Mouse (Mus musculus) kidney, adult 8-10 months (tissue): ENCODE measurements around the gene Trmt10b.

Experiments
- DNase-seq, 2 experiments: peaks; one replicate each; pipeline ENCODE4 v3.0.0; 2022

Trmt10b gene

DNA sequence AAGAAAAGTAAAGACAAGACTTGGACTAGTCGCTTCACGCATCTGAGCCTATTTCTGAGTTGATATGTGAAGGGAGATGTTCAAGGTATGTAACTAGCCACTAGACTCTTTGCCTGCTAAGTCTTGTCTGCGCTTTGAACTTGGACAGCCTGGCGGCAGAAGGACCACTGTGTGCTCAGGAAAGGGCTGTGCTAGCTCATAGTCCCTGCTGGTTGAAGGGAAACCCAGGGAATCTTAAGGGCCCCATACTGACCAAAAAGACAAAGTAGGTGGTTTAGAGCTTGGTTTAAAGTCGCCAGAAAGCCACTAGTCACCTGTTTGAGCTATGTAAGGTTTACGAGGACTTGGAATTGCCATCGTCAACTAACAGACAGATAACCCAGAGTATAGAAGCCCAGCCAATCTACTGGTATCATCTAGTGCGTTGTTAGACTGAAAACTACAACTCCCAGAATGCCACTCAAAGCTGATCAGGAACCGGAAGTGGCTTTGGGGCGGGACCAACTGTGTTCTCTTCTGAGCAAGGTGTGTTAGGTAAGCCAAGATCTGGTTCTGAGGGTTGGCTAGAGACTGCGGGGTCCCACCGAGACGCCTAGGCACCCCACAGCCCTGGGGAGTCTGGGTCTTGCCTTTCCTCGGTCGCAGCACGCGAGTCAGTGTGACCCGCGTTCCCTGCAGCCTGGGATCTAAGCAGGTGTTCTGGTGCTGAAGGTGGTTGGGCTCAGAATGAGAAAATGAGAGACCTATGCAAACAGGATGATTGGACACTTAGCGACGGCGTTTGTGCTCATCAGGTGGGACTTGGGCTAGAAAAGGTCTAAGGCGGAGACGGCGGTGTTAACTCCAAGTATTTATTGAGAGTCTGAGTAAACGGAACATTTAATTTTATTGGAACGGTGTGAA, at the start of gene Trmt10b:
Gene Trmt10b, plus strand, starts transcription at position 466 of the 903 bp plus-strand sequence.
- DNase-seq: peak; percentile 75 to 78

DNA sequence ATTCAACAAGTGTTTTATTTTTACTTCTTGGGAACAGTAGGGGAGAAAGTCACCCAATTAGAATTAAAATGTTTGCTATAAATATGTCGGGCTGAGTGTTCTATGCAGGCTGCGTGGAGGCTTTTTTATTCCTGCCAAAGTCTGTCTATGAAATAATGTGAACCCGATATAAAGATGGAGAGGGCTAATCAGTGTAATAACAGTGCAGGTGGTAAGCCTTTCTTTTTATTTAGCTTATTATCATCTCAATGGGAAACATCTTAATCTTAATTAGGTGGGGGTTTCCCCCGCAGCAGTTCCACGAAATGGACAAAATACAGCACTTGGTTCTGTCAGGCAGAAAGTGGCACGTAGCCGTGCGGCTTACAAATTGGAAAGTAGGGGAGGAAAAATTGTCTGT, 45.7 kb upstream of the Trmt10b start:
- DNase-seq: no peak

DNA sequence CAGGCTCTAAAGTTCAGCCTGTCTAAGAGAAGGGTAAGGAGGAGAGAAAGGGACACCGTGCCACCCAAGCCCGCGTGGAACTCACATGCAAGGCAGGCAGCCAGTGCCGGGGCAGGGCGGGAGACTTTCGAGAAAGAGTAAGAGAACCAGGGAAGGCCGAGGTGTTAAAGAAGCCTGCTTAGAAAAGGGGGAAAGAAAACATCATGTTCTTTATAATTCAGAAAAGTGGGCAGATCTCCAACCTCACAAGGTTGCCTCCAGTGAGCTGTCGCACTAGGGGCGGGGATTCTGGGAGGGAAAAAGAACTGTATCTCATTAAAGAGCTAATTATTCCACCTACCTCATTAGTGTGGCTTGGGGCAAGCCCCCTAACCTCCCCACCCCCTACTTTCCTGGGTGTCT, 44.1 kb upstream of the Trmt10b start:
- DNase-seq: no peak

DNA sequence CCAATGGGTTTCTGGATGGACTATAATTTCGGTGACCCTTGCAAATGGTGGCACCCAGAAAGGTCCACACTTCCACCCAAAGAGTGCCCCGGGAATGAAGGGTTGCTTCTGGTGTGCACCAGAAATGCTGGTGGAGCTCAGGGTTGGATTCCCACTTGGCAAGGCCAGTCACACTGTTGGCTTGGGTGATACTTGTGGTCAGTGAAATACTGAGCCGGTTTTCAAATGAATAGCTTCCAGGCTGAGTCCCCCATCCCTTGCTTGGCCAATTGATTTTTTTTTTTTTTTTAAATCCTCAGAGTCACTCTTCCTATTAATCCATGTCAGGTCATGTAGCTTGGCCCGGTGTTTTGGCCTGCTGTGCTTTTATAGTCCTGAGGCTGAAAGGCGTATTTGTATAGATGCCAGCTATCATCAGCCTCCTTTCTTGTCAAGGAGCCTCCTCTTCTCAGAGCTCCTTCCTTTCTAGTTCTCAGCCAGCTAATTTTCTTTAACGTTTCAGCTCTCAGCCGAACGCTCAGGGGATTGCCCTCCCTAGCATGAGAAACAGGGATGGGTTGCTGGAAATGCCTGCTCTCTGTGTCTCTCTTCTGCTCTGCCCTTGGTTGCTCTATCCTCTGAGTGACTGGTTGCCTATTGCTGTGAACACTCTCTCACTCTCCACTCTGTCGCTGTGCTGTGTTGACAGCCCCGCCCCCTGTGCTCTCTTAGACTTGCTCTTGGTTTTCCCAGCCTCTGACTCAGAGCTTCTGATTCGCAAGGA, 42.9 kb upstream of the Trmt10b start:
- DNase-seq: no peak

DNA sequence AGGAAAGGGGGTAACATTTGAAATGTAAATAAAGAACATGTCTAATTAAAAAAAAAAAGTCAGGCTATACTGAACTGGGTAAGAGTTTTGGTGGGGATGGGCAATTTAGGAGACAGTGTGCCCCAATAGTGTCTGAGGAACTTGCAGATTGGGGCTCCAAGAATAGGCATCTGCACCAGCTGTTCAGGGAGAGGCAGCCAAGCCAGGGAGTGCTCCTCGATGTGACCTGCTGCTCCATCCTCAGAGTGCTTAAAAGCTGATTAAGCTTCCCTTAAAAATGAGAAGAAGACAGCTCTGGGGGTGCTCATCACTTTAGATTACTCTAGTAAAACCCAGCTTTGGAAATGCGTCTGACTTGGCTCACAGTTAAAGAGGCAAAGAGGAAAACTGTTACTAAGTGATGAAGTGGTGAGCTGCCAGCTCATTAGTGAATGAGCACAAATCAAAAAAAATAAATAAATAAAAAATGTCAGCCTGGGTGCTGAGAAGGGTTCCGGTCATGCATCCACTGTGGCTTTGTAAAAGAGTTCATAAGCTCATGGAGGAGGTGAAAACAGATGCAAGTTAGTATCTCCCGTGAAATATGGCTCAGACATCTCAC, 37.6 kb upstream of the Trmt10b start:
- no peak for DNase-seq

DNA sequence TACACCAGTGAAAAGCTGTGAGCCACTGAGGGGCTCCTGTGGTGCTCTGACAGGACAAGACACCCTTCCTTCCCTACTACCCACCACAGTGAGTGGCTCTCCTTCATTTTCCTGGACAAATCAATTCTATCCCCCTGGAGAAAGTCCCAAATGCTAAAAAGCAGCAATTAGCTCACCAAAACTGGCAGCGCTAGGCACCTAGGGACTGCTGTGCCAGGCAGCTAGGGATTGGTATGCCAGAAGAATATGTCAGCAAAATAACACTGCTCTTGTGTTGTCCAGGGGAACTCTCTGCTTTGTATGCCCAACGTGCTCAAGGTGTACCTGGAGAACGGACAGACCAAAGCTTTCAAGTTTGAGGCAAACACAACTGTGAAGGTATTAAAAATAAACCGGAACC, 35.4 kb upstream of the Trmt10b start:
- no peak for DNase-seq

DNA sequence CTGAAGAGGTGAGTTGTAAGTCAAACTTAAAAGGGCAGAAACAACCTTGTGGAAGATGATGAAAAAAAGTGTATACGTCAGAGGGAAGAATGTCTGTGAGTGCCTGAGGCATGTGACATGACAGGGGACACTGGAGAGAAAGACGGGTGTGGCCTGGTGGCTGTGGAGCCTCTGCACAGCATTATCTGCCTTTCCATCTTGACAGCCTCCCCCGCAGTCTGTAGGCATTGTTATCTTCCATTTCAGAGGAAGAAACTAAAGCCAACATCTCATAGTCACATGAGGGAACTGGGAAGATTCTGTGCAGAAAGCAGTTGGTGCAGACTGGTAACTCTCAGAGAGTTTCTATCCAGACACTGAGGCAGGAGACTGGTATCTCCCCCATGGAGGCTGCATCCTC, 29.0 kb upstream of the Trmt10b start:
- no peak for DNase-seq

DNA sequence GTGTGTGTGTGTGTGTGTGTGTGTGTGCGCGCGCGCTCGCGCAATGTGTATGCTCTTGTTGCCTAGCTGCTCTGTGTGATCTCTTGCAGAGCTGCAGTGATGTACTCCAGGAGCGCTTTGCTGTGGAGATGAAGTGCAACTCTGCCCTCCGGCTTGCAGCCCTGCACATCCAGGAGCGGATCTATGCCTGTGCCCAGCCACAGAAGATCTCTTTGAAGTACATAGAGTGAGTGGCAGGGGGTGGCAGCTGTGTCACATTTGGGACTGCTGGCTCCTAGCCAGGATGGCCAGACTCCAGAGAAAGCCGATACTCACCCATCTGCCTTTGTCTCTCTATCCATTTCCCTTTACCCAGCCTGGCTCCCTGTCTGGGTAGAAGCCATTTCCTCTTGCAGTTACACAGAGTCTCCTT, 25.9 kb upstream of the Trmt10b start:
- no peak for DNase-seq

DNA sequence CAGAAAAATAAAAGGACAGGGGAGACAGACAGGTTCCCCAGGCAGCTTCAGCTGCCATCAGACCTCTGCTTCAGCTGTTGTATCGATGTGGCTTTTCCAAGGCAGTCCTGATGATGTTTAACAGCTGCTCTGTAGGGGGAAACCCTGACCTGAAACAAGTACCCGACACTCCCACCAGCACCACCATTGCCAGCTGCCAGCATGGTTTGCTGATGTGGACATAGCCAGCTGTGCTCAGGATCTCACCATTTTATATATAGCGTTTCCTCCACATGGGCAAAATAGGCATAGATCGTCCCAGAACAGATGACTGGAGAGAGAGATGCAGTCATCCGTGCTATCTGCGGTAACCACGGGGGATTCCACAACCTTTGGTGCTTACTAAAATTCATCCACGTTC, 21.2 kb upstream of the Trmt10b start:
- DNase-seq: no peak

DNA sequence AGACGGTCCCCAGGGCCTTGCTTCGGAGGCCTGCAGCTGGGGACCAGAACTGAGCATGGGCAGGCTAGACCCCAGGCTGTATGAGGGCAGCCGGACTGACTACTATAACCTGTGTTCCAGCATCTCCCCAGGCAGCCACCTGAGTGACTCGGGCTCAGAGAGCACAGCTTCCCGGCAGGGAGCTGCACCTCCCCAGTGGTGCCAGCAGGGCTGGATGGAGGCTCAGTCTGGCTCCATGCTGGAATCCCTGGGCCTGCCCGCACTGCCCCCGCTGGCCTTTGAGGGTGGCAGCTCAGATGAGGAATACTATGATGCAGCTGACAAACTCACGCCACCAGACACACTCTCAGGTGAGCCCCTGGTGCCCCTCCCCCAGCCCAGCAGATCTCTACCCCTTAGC, 17.6 kb upstream of the Trmt10b start:
- DNase-seq: no peak

DNA sequence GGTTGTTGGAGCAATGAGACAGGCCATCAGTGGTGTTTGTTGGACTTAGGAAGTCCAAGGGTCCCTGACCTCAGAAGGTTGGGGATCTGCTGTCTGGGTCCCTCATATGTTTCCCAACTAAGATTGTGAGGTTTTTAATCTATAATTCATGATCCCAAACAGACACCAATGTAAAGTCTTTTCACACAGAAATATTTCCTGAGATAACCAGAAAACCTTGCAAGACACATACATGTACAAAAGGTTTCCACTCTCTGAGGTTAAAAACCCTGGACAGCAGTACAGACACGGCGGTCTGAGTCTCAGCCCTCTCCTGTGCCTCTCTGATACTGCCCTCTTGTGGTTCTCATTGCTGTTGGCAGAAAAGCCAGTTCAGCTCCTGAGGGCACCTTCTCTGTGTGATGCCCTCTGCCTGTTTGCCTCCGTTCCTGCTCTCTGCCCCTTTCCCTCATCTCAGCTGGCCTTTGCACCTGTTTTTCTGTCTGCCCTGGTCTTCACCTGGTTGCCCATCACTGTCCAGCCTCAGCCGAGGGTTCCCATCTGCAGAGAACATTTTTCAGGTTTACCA, 16.9 kb upstream of the Trmt10b start:
- peak; percentile 66 to 70 for DNase-seq

DNA sequence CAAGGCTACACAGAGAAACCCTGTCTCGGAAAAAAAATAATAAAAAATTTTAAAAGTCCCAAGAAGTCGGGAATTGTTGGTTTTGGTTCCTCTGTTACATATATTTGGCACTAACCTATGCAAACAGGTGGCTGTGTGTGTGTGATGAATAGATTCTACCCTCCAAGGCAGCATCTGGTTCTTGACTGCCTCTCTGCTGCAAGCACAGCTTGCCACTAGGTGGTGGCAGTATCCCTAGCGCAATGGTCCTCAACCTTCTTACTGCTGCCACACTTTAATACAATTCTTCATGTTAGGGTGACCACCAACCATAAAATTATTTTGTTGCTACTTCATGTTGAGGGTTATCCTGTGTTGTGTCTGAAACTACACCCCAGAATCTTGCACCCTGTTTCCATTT, 10.6 kb upstream of the Trmt10b start:
- no peak for DNase-seq

DNA sequence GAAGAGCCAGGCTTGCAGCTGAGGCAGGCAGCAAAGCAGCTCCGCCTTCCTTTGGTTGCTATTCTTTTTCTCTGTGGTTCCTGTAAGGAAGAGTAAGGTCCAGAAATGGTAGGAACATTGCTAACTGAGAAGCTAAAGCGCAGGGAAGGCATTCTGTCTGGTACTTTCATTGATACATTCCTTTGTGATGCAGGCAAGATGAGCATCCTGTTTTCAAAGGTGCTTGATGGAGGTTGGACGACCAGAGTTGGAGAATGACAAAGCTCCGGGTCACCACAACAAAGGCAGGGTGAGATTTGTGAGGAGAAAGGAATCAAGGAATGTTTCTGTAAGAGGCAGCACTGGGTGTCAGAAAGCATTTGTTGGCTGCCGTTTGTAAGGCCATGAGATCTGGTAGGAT, 9.0 kb upstream of the Trmt10b start:
- no peak for DNase-seq

DNA sequence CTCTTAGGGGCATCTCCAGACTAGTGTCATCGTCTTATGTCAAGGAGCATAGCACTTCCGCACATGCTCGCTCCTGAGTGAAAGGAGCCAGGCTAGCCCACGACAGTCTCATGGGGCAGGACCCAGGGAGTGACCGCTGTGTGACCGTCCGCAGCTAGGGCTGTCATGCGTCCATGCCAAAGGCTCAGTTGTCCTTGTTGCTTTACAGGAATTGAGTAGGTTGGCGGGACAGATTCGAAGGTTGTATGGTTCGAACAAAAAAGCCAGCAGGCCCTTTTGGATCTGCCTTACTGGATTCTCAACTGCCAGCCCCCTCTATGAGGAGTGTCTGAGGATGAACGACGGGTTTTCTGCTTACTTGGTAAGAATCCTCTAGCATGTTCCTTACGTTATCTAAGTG, 8.6 kb downstream of the Trmt10b start:
- DNase-seq: no peak

DNA sequence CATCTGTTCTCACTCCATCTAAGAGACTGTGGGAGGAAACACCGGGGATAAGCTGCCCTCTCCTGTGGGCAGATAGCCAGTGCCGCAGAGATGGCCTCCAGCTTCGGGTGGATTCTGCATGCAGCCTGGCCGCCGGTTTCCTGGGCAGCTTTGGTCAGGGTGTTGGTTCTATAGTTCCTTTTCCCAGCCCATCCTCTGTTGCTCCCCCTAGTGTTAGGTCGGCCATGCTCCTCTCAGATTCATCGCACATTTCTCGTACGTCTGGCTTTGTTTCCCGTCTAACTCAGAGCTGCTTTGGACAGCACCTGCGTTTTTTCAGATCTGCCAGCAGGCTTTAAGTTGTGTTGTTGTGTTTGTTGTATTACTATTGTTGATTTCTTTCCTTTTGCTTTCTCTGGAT, 11.1 kb downstream of the Trmt10b start:
- DNase-seq: peak in 1 of 2 experiments; percentile 7

DNA sequence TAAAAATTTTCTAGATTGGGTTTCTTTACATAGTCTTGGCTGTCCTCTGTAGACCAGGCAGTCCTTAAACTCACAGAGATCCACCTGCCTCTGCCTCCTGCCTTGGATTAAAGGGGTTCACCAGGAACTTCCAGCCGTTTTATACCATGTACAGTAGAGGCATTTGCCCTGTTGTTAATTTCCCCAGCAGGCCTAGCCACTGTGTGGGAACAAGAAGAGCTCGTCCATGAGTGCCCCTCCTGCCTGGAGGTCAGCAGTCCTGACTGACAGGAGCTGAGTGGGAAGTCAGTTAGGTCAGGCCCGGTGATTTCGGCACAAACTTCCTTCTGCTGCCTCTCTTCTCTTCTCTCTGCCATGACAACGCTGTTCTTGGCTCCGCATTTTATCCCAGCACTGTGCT, 11.7 kb downstream of the Trmt10b start:
- DNase-seq: no peak

DNA sequence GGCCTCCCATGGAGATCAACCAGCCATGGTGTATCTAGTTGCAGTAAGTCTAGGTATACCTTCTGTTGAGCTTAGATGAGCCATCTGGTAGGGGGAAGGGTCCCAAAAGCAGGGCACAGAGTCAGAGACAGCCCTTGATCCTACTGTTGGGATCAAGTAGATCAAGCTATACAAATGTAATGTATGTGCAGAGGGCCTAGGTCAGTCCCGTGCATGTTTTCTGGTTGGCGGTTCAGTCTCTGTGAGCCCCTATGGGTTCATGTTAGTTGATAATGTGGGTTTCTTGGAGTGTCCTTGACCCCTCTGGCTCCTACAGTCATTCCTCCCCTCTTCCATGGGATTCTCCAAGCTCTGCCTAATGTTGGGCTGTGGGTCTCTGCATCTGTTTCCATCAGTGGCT, 14.1 kb downstream of the Trmt10b start:
- no peak for DNase-seq

DNA sequence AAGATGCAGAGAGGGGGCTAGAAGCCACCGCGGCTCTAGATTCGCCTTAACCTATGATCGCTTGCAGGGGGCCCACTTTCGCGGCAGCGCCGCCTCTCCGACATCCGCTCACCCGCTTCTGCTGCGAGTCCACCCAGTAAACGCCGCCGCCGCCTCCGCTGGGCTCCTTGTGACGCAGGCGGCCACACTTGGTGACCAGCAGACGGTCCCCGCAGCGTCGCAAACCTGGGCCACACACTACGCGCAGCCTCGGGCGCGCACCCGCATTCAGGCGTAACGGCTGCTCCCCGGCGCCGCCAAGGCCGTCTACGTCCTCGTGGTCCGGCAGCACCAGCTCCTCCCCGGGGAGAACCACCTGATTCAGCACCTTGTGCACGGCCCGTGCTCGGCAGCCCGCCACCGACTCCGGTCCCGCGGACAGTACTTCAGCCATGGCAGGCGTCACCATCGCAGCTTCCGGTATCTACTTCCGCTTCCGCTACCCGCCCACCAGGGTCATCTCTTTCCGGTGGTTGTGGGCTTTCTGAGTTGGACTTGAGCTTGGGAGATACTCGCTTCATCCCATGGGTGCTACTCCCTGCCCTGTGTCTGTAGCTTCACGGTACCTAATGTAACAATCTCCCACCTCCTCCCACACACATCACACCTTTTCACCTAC, 23.4 kb downstream of the Trmt10b start:
- peak; percentile 84 to 88 for DNase-seq

DNA sequence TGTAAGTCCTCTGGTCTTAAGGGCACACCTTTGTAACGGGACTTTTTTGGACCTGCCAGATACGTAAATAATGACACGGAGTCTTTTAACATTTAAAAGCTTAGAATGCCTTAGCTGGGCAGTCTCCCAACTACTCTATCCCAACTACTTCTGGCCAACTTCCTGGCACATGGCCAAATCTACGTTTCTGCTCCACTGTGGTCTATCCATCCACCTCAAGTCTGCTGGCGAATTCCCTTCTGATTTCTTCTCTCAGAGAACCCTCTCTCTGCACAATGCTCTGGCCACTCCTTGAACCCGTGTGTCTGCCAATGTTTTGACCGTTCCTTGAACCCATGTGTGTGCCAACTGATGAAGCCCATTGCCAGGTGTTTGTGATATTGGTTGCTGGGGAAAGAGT, 34.2 kb downstream of the Trmt10b start:
- DNase-seq: no peak

DNA sequence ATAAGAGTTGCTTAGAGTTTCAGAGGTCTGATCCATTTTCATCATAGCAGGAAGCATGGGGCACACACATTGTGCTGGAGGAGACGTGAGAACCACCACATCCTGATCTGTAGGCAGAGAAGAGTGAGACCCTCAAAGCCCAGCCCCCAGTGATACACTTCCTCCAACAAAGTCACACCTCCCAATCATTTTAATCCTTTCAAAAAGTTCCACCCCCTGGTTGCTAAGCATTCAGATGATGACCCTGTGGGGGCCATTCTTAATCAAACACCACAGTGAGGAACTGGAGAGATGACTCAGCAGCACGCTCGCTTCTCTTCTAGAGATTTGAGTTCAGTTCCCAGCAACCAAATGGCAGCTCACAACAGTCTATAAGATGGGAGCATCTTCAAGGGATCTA, 35.5 kb downstream of the Trmt10b start:
- no peak for DNase-seq

DNA sequence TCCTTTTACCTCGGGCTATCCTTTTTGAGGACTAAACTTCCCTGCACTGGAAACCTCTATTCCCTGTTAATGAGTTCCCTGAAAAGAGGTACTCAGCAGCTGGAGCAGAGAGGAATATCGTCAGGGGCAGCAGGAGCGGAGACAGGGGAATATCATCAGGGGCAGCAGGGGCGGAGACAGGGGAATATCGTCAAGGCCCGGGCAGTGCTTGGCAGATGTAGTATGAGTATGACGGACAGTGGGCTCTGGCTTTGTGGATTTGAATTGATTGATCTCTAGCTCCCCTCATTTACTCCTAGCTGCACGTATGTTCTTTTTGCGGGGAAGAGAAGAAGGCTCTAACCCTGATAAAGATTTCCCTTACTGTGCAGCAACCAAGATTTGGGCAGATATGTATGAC, 44.3 kb downstream of the Trmt10b start:
- DNase-seq: peak in 1 of 2 experiments; percentile 8

DNA sequence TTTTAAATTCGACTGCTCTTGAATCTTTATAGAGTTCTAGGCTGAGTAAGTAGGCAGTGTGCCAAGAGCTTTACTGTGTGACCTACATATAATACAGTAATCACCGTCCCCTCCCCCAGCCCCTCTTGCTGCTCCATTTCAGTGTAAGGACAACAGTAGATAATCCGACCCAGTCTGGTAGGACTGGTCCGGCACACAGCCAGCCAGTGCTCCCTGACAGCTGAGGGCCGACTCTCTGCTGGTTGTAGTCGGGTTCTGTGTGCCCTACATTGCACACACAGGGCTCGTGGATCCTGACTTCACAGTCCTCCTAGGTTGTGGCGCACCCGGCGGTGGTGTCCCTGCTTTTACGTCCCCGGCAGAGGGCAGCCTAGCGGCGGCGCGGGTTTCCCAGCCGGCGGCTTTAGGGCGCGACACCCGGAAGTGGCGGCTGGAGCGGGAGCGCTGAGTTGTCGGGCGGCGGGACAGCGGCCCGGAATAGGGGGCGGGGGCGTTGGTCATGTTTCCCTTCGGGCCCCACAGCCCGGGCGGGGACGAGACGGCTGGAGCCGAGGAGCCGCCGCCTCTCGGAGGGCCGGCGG, 44.8 kb downstream of the Trmt10b start, which contains the start of gene Dcaf10:
Gene Dcaf10, plus strand, starts transcription at position 433 of the 581 bp plus-strand sequence.
- DNase-seq: peak; percentile 85 to 93
